Mouse (Mus musculus) CD4-positive helper T cell, adult 2 months (primary cell): ENCODE measurements around the gene Wdr63.

Source experiments
- DNase-seq: peaks from one replicate; pipeline ENCODE4 v3.0.0-alpha.2; 2012; ENCODE audit warnings: low read depth, missing footprints, low spot score

Gene Wdr63

GRCm38 (mm10) chr3:146107921-146108571, at the start of gene Wdr63:
Gene Wdr63, minus strand, starts transcription at chr3:146108130.
- peak; percentile 81 for DNase-seq

GRCm38 (mm10) chr3:146156811-146157210, 48.9 kb upstream of the Wdr63 start:
- no peak for DNase-seq

GRCm38 (mm10) chr3:146155628-146156576, 48.0 kb upstream of the Wdr63 start:
- peak; percentile 44 for DNase-seq

- peak; percentile 58 for DNase-seq
Measured at GRCm38 (mm10) chr3:146153862-146154611, 46.1 kb upstream of the Wdr63 start.

GRCm38 (mm10) chr3:146152913-146153312, 45.0 kb upstream of the Wdr63 start:
- no peak for DNase-seq

GRCm38 (mm10) chr3:146152348-146152747, 44.4 kb upstream of the Wdr63 start:
- peak; percentile 43 for DNase-seq

GRCm38 (mm10) chr3:146151755-146152154, 43.8 kb upstream of the Wdr63 start:
- no peak for DNase-seq

GRCm38 (mm10) chr3:146151328-146151727, 43.4 kb upstream of the Wdr63 start:
- DNase-seq: no peak

- DNase-seq: peak; percentile 63
Measured at GRCm38 (mm10) chr3:146150560-146150959, 42.6 kb upstream of the Wdr63 start.

- peak; percentile 75 for DNase-seq
Measured at GRCm38 (mm10) chr3:146150058-146150400, 42.1 kb upstream of the Wdr63 start.

- DNase-seq: no peak
Measured at GRCm38 (mm10) chr3:146149156-146150057, 41.5 kb upstream of the Wdr63 start, which contains the start of gene Mcoln2. Gene Mcoln2, plus strand, starts transcription at chr3:146149833.

- peak; percentile 55 for DNase-seq
Measured at GRCm38 (mm10) chr3:146146131-146146530, 38.2 kb upstream of the Wdr63 start.

- peak; percentile 41 for DNase-seq
Measured at GRCm38 (mm10) chr3:146145501-146145900, 37.6 kb upstream of the Wdr63 start.

- no peak for DNase-seq
Measured at GRCm38 (mm10) chr3:146142523-146142922, 34.6 kb upstream of the Wdr63 start.

GRCm38 (mm10) chr3:146140276-146140675, 32.3 kb upstream of the Wdr63 start:
- DNase-seq: no peak

- DNase-seq: no peak
Measured at GRCm38 (mm10) chr3:146136422-146136821, 28.5 kb upstream of the Wdr63 start.

GRCm38 (mm10) chr3:146135417-146135816, 27.5 kb upstream of the Wdr63 start:
- no peak for DNase-seq

GRCm38 (mm10) chr3:146134834-146135233, 26.9 kb upstream of the Wdr63 start:
- DNase-seq: no peak

GRCm38 (mm10) chr3:146127205-146127604, 19.3 kb upstream of the Wdr63 start:
- peak; percentile 19 for DNase-seq

- no peak for DNase-seq
Measured at GRCm38 (mm10) chr3:146123464-146123825, 15.5 kb upstream of the Wdr63 start.
